Mouse (Mus musculus): ENCODE data around the gene Bod1l.

DNA sequence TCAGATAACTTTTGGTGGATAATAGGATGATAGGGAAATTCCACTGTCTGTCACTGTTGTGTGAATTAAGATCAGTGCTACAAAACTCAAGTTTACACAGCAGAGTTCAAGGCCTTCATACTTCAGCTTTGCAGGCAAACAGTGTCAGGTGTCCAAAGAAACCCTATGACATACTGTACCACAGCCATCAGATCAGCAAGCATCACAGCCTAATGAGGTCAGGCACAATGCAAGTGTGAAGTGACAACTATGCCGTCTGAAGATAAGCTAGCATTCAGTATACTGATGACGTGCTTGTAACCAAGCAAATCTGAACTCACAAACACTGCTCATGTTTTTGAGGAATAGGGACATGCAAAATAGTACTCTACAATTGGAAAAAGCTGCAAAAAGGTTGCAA is 36.7 kb downstream of the Bod1l start:
- TF ChIP-seq MAZ (IDR thresholded peaks at IDR 0.05; ENCODE audit: low read depth, low read length) (no peak), POLR2A (IDR thresholded peaks at IDR 0.05; ENCODE audit: control insufficient read depth in 1 of 2, insufficient read depth in 1 of 2, low read depth in 1 of 2, low read length in 2 of 2, poor library complexity in 1 of 2) (no peak), E2F4 (IDR thresholded peaks at IDR 0.05; ENCODE audit: borderline replicate concordance, low read depth, low read length) (no peak), CTCF (IDR thresholded peaks at IDR 0.05 in 2 of 3, conservative IDR thresholded peaks at IDR 0.05 in 1 of 3; ENCODE audit: control insufficient read depth in 1 of 3, insufficient read depth in 1 of 3, low read depth in 2 of 3, low read length in 3 of 3, poor library complexity in 1 of 3, severe bottlenecking in 1 of 3) (no peak), BHLHE40 (IDR thresholded peaks at IDR 0.05; ENCODE audit: borderline replicate concordance, low read depth, low read length) (no peak), POLR2AphosphoS5 (IDR thresholded peaks at IDR 0.05; ENCODE audit: borderline replicate concordance, low read depth, low read length) (no peak), TCF12 (IDR thresholded peaks at IDR 0.05; ENCODE audit: low read depth, low read length) (no peak), MAX (IDR thresholded peaks at IDR 0.05; ENCODE audit: low read length) (no peak), JUND (IDR thresholded peaks at IDR 0.05; ENCODE audit: low read depth, low read length) (no peak), TAL1 (IDR thresholded peaks at IDR 0.05; ENCODE audit: low read length) (no peak)
